Mouse (Mus musculus) MEL (cell line): ENCODE results near the gene Acta2. TPM values are rescaled to one million over a fixed set of nuclear protein-coding genes. Genes with fewer than 3 reads are reported as not detected.

ENCODE experiments used
- DNase-seq: peaks from one replicate; pipeline ENCODE4 v3.0.0; 2011; ENCODE audit warnings: low read depth, low spot score
- H3K27ac ChIP-seq: 2 replicates; pipeline ENCODE4 v1.5.1; 2012; ENCODE audit warnings: low read depth, mild to moderate bottlenecking, control low read depth, low read length, moderate library complexity; ENCODE audit not compliant: control insufficient read depth
- H3K27me3 ChIP-seq, 2 experiments: fragments of 150-350 bp in 1 of 2; sonication (generic) in 1 of 2; 2 replicates each; pipeline ENCODE4 v1.6.1; 2012; ENCODE audit warnings: low read length in 2 of 2, mild to moderate bottlenecking in 2 of 2, improper control_type of control experiment in 1 of 2, moderate library complexity in 1 of 2; ENCODE audit not compliant: insufficient read depth in 2 of 2, control insufficient read depth in 1 of 2
- H3K36me3 ChIP-seq, 2 experiments: 2 replicates each; pipeline ENCODE4 v1.6.1; 2012 to 2014; ENCODE audit warnings: low read length in 2 of 2, improper control_type of control experiment in 1 of 2, inconsistent platforms in 1 of 2, mild to moderate bottlenecking in 1 of 2; ENCODE audit not compliant: insufficient read depth in 2 of 2, control insufficient read depth in 1 of 2
- H3K4me1 ChIP-seq, 2 experiments: fragments of 150-350 bp in 1 of 2; sonication (generic) in 1 of 2; 2 replicates each; pipeline ENCODE4 v1.6.1; 2012; ENCODE audit warnings: low read length in 2 of 2, improper control_type of control experiment in 1 of 2, mild to moderate bottlenecking in 1 of 2; ENCODE audit not compliant: insufficient read depth in 2 of 2, control insufficient read depth in 1 of 2
- H3K4me3 ChIP-seq, 2 experiments: fragments of 150-350 bp in 1 of 2; sonication (generic) in 1 of 2; 2 replicates each; pipeline ENCODE4 v1.5.1; 2012; ENCODE audit warnings: low read depth in 2 of 2, low read length in 2 of 2, mild to moderate bottlenecking in 2 of 2, moderate library complexity in 2 of 2, control low read depth in 1 of 2, improper control_type of control experiment in 1 of 2; ENCODE audit not compliant: control insufficient read depth in 1 of 2, insufficient read depth in 1 of 2
- H3K79me2 ChIP-seq: 2 replicates; pipeline ENCODE4 v1.6.1; 2012; ENCODE audit warnings: mild to moderate bottlenecking, low read length, moderate library complexity; ENCODE audit not compliant: control insufficient read depth, poor library complexity, insufficient read depth
- H3K9ac ChIP-seq: 2 replicates; pipeline ENCODE4 v1.6.1; 2012; ENCODE audit warnings: low read depth, mild to moderate bottlenecking, control low read depth, low read length, moderate library complexity; ENCODE audit not compliant: control insufficient read depth, poor library complexity, severe bottlenecking
- H3K9me3 ChIP-seq: fragments of 150-350 bp; sonication (generic); replicated peaks from 2 replicates; pipeline ENCODE4 v1.6.1; 2012; ENCODE audit warnings: mild to moderate bottlenecking, low read length, improper control_type of control experiment, moderate library complexity; ENCODE audit not compliant: insufficient read depth
- BHLHE40 ChIP-seq: IDR thresholded peaks from 2 replicates; pipeline ENCODE4 v1.6.1; 2012; ENCODE audit warnings: low read depth, mild to moderate bottlenecking, inconsistent platforms, low read length, improper control_type of control experiment, borderline replicate concordance
- CHD2 ChIP-seq: IDR thresholded peaks from 2 replicates; pipeline ENCODE4 v1.6.1; 2011; ENCODE audit warnings: low read length, improper control_type of control experiment
- E2F4 ChIP-seq: IDR thresholded peaks from 2 replicates; pipeline ENCODE4 v1.6.1; 2011; ENCODE audit warnings: low read depth, low read length, improper control_type of control experiment, borderline replicate concordance
- ELF1 ChIP-seq: IDR thresholded peaks from 2 replicates; pipeline ENCODE4 v1.6.1; 2014; ENCODE audit warnings: low read depth, mild to moderate bottlenecking, inconsistent platforms, low read length, improper control_type of control experiment, moderate library complexity
- EP300 ChIP-seq, 2 experiments: IDR thresholded peaks; 2 replicates each; pipeline ENCODE4 v1.6.1; 2011; ENCODE audit warnings: improper control_type of control experiment in 2 of 2, low read length in 2 of 2, low read depth in 1 of 2, mild to moderate bottlenecking in 1 of 2
- ETS1 ChIP-seq: IDR thresholded peaks from 2 replicates; pipeline ENCODE4 v1.6.1; 2012; ENCODE audit warnings: low read depth, mild to moderate bottlenecking, inconsistent platforms, low read length, improper control_type of control experiment, moderate library complexity
- GABPA ChIP-seq: IDR thresholded peaks from 2 replicates; pipeline ENCODE4 v1.6.1; 2012; ENCODE audit warnings: low read depth, mild to moderate bottlenecking, inconsistent platforms, low read length, improper control_type of control experiment, moderate library complexity
- HCFC1 ChIP-seq: IDR thresholded peaks from 2 replicates; pipeline ENCODE4 v1.6.1; 2012; ENCODE audit warnings: low read depth, mild to moderate bottlenecking, inconsistent platforms, low read length, improper control_type of control experiment, moderate library complexity
- JUND ChIP-seq: IDR thresholded peaks from 2 replicates; pipeline ENCODE4 v1.6.1; 2011; ENCODE audit warnings: low read depth, mild to moderate bottlenecking, improper control_type of control experiment, low read length
- KAT2A ChIP-seq: conservative IDR thresholded peaks from 2 replicates; pipeline ENCODE4 v1.6.1; 2012; ENCODE audit warnings: low read depth, low read length, improper control_type of control experiment, inconsistent platforms
- MAFK ChIP-seq: IDR thresholded peaks from 2 replicates; pipeline ENCODE4 v1.6.1; 2011; ENCODE audit warnings: low read depth, mild to moderate bottlenecking, low read length, improper control_type of control experiment, borderline replicate concordance
- MAX ChIP-seq: IDR thresholded peaks from 2 replicates; pipeline ENCODE4 v1.6.1; 2011; ENCODE audit warnings: low read length, improper control_type of control experiment
- MAZ ChIP-seq: IDR thresholded peaks from 2 replicates; pipeline ENCODE4 v1.6.1; 2012; ENCODE audit warnings: low read depth, mild to moderate bottlenecking, inconsistent platforms, low read length, improper control_type of control experiment
- MEF2A ChIP-seq: IDR thresholded peaks from 2 replicates; pipeline ENCODE4 v1.6.1; 2014; ENCODE audit warnings: low read depth, mild to moderate bottlenecking, inconsistent platforms, low read length, improper control_type of control experiment; ENCODE audit not compliant: poor library complexity, insufficient replicate concordance, severe bottlenecking; ENCODE audit errors: extremely low read depth
- MYC ChIP-seq: IDR thresholded peaks from 2 replicates; pipeline ENCODE4 v1.6.1; 2011; ENCODE audit warnings: low read depth, mild to moderate bottlenecking, low read length, improper control_type of control experiment, moderate library complexity
- NELFE ChIP-seq: IDR thresholded peaks from 2 replicates; pipeline ENCODE4 v1.6.1; 2011; ENCODE audit warnings: low read depth, low read length, improper control_type of control experiment
- NRF1 ChIP-seq: IDR thresholded peaks from 2 replicates; pipeline ENCODE4 v1.6.1; 2014; ENCODE audit warnings: low read depth, mild to moderate bottlenecking, inconsistent platforms, low read length, improper control_type of control experiment, moderate library complexity; ENCODE audit not compliant: poor library complexity, insufficient read depth, severe bottlenecking
- POLR2A ChIP-seq, 2 experiments: IDR thresholded peaks; 2 replicates each; pipeline ENCODE4 v1.6.1; 2011 to 2012; ENCODE audit warnings: low read length in 2 of 2, mild to moderate bottlenecking in 2 of 2, control low read depth in 1 of 2, improper control_type of control experiment in 1 of 2, low read depth in 1 of 2, moderate library complexity in 1 of 2; ENCODE audit not compliant: control insufficient read depth in 1 of 2, insufficient read depth in 1 of 2, poor library complexity in 1 of 2
- POLR2AphosphoS2 ChIP-seq: IDR thresholded peaks from 2 replicates; pipeline ENCODE4 v1.6.1; 2011; ENCODE audit warnings: low read length, improper control_type of control experiment
- POLR2AphosphoS5 ChIP-seq: IDR thresholded peaks from 2 replicates; pipeline ENCODE4 v1.6.1; 2012; ENCODE audit warnings: low read depth, borderline replicate concordance, mild to moderate bottlenecking, inconsistent platforms, low read length, moderate library complexity, mixed read lengths
- RCOR1 ChIP-seq: IDR thresholded peaks from 2 replicates; pipeline ENCODE4 v1.6.1; 2012; ENCODE audit warnings: low read depth, mild to moderate bottlenecking, inconsistent platforms, low read length, improper control_type of control experiment
- SIN3A ChIP-seq: IDR thresholded peaks from 2 replicates; pipeline ENCODE4 v1.6.1; 2012; ENCODE audit warnings: low read length, improper control_type of control experiment, inconsistent platforms
- SMC3 ChIP-seq: IDR thresholded peaks from 2 replicates; pipeline ENCODE4 v1.6.1; 2011; ENCODE audit warnings: low read depth, low read length, improper control_type of control experiment
- TBP ChIP-seq: IDR thresholded peaks from 2 replicates; pipeline ENCODE4 v1.8.0; 2011; ENCODE audit warnings: low read depth, low read length, improper control_type of control experiment
- TCF12 ChIP-seq: IDR thresholded peaks from 2 replicates; pipeline ENCODE4 v1.6.1; 2014; ENCODE audit warnings: low read depth, mild to moderate bottlenecking, inconsistent platforms, low read length, improper control_type of control experiment, moderate library complexity
- UBTF ChIP-seq: IDR thresholded peaks from 2 replicates; pipeline ENCODE4 v1.6.1; 2012; ENCODE audit warnings: low read depth, mild to moderate bottlenecking, inconsistent platforms, low read length, improper control_type of control experiment, moderate library complexity, borderline replicate concordance; ENCODE audit not compliant: insufficient read depth
- USF2 ChIP-seq, 2 experiments: IDR thresholded peaks; 2 replicates each; pipeline ENCODE4 v1.6.1; 2011 to 2012; ENCODE audit warnings: improper control_type of control experiment in 2 of 2, low read length in 2 of 2, borderline replicate concordance in 1 of 2, inconsistent platforms in 1 of 2, low read depth in 1 of 2, mild to moderate bottlenecking in 1 of 2; ENCODE audit not compliant: insufficient read depth in 1 of 2
- ZC3H11A ChIP-seq: IDR thresholded peaks from 2 replicates; pipeline ENCODE4 v1.6.1; 2012; ENCODE audit warnings: low read depth, mild to moderate bottlenecking, inconsistent platforms, low read length, improper control_type of control experiment
- ZNF384 ChIP-seq: IDR thresholded peaks from 2 replicates; pipeline ENCODE4 v1.6.1; 2012; ENCODE audit warnings: low read depth, mild to moderate bottlenecking, inconsistent platforms, low read length, improper control_type of control experiment
- polyA plus RNA-seq, 2 experiments: library from polyadenylated mRNA; stranded (reverse) in 1 of 2; unstranded in 1 of 2; fragments of >175 nt in 1 of 2; fragments of >200 nt in 1 of 2; gene quantifications; 2 replicates each; pipeline versions ENCODE4 v1.2.1 to v1.2.4; 2012; ENCODE audit warnings: low replicate concordance in 2 of 2, low read depth in 1 of 2; ENCODE audit not compliant: insufficient read length in 2 of 2, insufficient read depth in 1 of 2, missing spikeins in 1 of 2
- total RNA-seq: library from RNA; depleted of rRNA; stranded (reverse); fragments of 300-350 nt; gene quantifications from 2 replicates; pipeline ENCODE4 v1.2.3, GENCODE M21; 2012

The Acta2 gene
- total and polyA plus RNA-seq, 3 experiments, result not detected

- Histone ChIP-seq H3K79me2 (no peaks in the 10 kb centered on the region), H3K4me3 (no peak overlapping the region), H3K9ac (no peak overlapping the region), H3K9me3 (no peaks in the 10 kb centered on the region), H3K27ac (no peak overlapping the region), H3K27me3 (no peaks in the 10 kb centered on the region), H3K36me3 (no peaks in the 10 kb centered on the region), H3K4me1 (no peaks in the 10 kb centered on the region)
- TF ChIP-seq USF2 (IDR thresholded peaks at IDR 0.05; ENCODE audit: borderline replicate concordance in 1 of 2, insufficient read depth in 1 of 2, low read depth in 1 of 2, low read length in 2 of 2) (no peak), MYC (no peak), E2F4 (no peak), ETS1 (no peak), TCF12 (no peak), POLR2AphosphoS2 (no peak), NRF1 (no peak), MAX (no peak), BHLHE40 (no peak), HCFC1 (no peak), ZNF384 (no peak), MAZ (no peak), MEF2A (no peak), RCOR1 (no peak), JUND (no peak), ELF1 (no peak), ZC3H11A (no peak), POLR2A (IDR thresholded peaks at IDR 0.05; ENCODE audit: control insufficient read depth in 1 of 2, insufficient read depth in 1 of 2, low read depth in 1 of 2, low read length in 2 of 2, poor library complexity in 1 of 2) (no peak)
- no peak for DNase-seq
These were observed 37.6 kb downstream of the Acta2 start for GRCm38 (mm10) chr19:34217761-34218160.

GRCm38 (mm10) chr19:34216956-34217355 is 38.4 kb downstream of the Acta2 start:
- no peak for DNase-seq
- Histone ChIP-seq H3K4me3 (no peak overlapping the region), H3K4me1 (no peaks in the 10 kb centered on the region)

More at GRCm38 (mm10) chr19:34216956-34217355, 38.4 kb downstream of the Acta2 start:
- Histone ChIP-seq H3K9ac (no peak overlapping the region), H3K27ac (no peak overlapping the region), H3K79me2 (no peaks in the 10 kb centered on the region), H3K27me3 (no peaks in the 10 kb centered on the region), H3K36me3 (no peaks in the 10 kb centered on the region), H3K9me3 (no peaks in the 10 kb centered on the region)
- TF ChIP-seq MEF2A (no peak), NRF1 (no peak), KAT2A (no peak), SIN3A (no peak), GABPA (no peak), CHD2 (no peak), SMC3 (no peak), MAZ (no peak), POLR2AphosphoS5 (no peak), TCF12 (no peak), RCOR1 (no peak), EP300 (IDR thresholded peaks at IDR 0.05; ENCODE audit: low read depth in 1 of 2, low read length in 2 of 2) (no peak), UBTF (no peak), NELFE (no peak), E2F4 (no peak), TBP (no peak), MAFK (no peak)
